Mouse (Mus musculus): ENCODE measurements around the gene Elovl7.

DNA sequence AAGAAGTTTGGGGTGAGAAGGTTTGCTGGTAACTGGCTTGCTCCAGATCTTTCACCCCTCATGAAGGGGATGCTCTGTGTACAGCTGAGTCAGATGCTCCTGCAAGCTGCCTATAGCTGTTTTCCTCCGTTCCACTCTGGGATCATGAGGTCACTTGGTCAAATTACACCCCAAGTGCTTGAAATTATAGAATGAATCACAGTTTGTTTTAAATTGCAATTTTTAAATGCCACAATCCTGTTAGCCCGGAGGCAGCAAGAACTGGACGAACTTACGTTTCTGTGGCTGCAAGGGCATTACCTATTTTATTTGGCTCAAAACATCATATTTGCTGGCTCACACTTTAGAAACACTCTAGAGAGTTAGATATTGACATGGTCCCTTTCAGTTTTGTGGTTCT, 51.2 kb downstream of the Elovl7 start:
- TF ChIP-seq FLI1 (IDR thresholded peaks at IDR 0.05; ENCODE audit: low read length) = no peak
- no peak for TF ChIP-seq GATA1 (IDR thresholded peaks at IDR 0.05; ENCODE audit: borderline replicate concordance, low read length)

Data from megakaryocyte, embryonic 14.5 days (primary cell).